Mouse (Mus musculus) G1E (cell line): ENCODE data around the gene Zfp46. TPM values are rescaled to one million over a fixed set of nuclear protein-coding genes. Genes with fewer than 3 reads are reported as not detected.

Experiments used
- ATAC-seq: 2 replicates; pipeline ENCODE4 v1.8.0; 2016; ENCODE audit warnings: mild to moderate bottlenecking; ENCODE audit not compliant: insufficient number of reproducible peaks, poor library complexity, low FRiP score, severe bottlenecking; ENCODE audit errors: extremely low read depth
- DNase-seq: peaks from one replicate; pipeline ENCODE4 v3.0.0; 2012; ENCODE audit warnings: low spot score
- H3K27me3 ChIP-seq: 2 replicates; pipeline ENCODE4 v1.6.1; 2012; ENCODE audit warnings: mild to moderate bottlenecking, low read length, inconsistent platforms; ENCODE audit not compliant: insufficient read depth
- H3K36me3 ChIP-seq: replicated peaks from 2 replicates; pipeline ENCODE3; 2012; ENCODE audit warnings: mild to moderate bottlenecking, inconsistent platforms
- H3K4me1 ChIP-seq: 2 replicates; pipeline ENCODE4 v1.6.1; 2012; ENCODE audit warnings: low read depth, low read length, inconsistent platforms, mixed read lengths; ENCODE audit not compliant: insufficient read depth
- H3K4me3 ChIP-seq: 2 replicates; pipeline ENCODE4 v1.5.1; 2012; ENCODE audit warnings: low read depth, mild to moderate bottlenecking, inconsistent platforms, low read length, moderate library complexity, mixed read lengths
- H3K9me3 ChIP-seq: replicated peaks from 2 replicates; pipeline ENCODE4 v1.6.1; 2012; ENCODE audit warnings: inconsistent platforms
- CTCF ChIP-seq: IDR thresholded peaks from 2 replicates; pipeline ENCODE4 v1.5.1; 2012; ENCODE audit warnings: low read depth, low read length, inconsistent platforms, mixed read lengths
- GATA1 ChIP-seq: IDR thresholded peaks from 2 replicates; pipeline ENCODE4 v1.6.1; 2012; ENCODE audit warnings: borderline replicate concordance, low read length, inconsistent platforms, mixed read lengths
- GATA2 ChIP-seq: IDR thresholded peaks from 2 replicates; pipeline ENCODE4 v1.6.1; 2012; ENCODE audit warnings: low read depth, low read length, inconsistent platforms, borderline replicate concordance
- POLR2AphosphoS5 ChIP-seq: IDR thresholded peaks from 2 replicates; pipeline ENCODE4 v1.6.1; 2012; ENCODE audit warnings: low read depth, low read length, inconsistent platforms; ENCODE audit not compliant: insufficient replicate concordance
- TAL1 ChIP-seq: conservative IDR thresholded peaks from 2 replicates; pipeline ENCODE4 v1.6.1; 2012; ENCODE audit warnings: low read depth, low read length, inconsistent platforms, mixed read lengths
- polyA plus RNA-seq: library from polyadenylated mRNA; stranded (reverse); fragments of >175 nt; gene quantifications from 2 replicates; pipeline ENCODE4 v1.2.3, GENCODE M21; 2012
- total RNA-seq, 2 experiments: library from RNA; stranded (forward) in 1 of 2; stranded (reverse) in 1 of 2; fragments of 200-1000 nt in 1 of 2; fragments of >200 nt in 1 of 2; fragmentation: Nextera tagmentation in 1 of 2; gene quantifications; 2 replicates each; pipeline ENCODE4 v1.2.3; 2014 to 2017

The Zfp46 gene
- total and polyA plus RNA-seq, 3 experiments: 6.1 to 19.9 (median 13.9) TPM

DNA sequence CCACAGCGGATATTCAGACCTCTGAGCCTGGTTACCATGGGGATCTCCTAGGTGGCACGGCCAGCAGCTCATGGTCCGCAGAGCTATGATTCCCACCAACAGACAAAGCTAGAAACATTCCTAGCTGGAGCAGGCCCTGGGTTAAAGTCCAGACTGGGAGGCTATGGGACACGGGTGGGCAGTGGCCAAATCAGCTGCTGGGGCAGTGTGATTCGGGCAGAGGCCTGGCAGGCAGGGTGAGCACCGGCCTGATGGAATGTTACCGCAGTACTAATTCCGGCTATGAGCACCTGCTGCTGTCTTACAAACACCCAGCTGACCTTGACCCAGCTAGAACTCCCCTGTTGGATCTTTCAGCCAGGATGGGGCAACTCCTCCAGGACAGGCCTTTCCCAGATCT is 13.8 kb upstream of the Zfp46 start:
- TF ChIP-seq GATA2: no peak
- TF ChIP-seq CTCF: no peak
- no peak for TF ChIP-seq POLR2AphosphoS5
- TF ChIP-seq GATA1: no peak
- no peak for TF ChIP-seq TAL1
- ATAC-seq: no peak
- no peaks in the 10 kb centered on the region for H3K36me3 ChIP-seq

DNA sequence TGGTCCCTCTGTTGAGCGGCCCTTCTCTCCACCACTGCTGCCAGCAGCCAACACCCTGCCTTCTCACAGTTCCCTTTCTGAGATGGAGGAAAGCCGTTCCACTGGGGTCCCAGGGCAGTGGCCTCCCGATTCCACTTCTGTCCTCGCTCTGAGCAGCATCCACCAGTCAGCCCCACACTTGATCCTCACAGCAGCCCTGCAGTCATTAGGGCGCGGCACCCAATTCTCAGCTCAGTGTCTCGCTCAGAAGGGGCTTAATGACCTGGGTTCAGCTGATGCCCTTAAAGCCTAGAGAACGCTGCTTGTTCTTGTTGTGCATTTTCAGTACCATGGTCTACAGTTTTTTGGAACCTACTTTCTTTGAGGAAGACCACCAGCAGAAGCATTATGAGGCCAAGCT is 3.4 kb upstream of the Zfp46 start:
- peaks cover 32% of the 10 kb centered on the region for H3K27me3 ChIP-seq
- H3K4me1 ChIP-seq: peaks cover 16% of the 10 kb centered on the region
- no peak overlapping the region for H3K4me3 ChIP-seq
- no peak for TF ChIP-seq GATA2
- no peak for TF ChIP-seq TAL1
- TF ChIP-seq CTCF: no peak
- no peak for TF ChIP-seq GATA1
- no peak for TF ChIP-seq POLR2AphosphoS5
- no peaks in the 10 kb centered on the region for H3K36me3 ChIP-seq
- ATAC-seq (no peak), DNase-seq (no peak)
- H3K9me3 ChIP-seq: no peaks in the 10 kb centered on the region

More for the DNA sequence above, 13.8 kb upstream of the Zfp46 start:
- H3K27me3 ChIP-seq: peaks cover 42% of the 10 kb centered on the region
- H3K4me3 ChIP-seq: no peak overlapping the region
- H3K4me1 ChIP-seq: peaks cover 9% of the 10 kb centered on the region
- no peaks in the 10 kb centered on the region for H3K9me3 ChIP-seq
- no peak for DNase-seq

DNA sequence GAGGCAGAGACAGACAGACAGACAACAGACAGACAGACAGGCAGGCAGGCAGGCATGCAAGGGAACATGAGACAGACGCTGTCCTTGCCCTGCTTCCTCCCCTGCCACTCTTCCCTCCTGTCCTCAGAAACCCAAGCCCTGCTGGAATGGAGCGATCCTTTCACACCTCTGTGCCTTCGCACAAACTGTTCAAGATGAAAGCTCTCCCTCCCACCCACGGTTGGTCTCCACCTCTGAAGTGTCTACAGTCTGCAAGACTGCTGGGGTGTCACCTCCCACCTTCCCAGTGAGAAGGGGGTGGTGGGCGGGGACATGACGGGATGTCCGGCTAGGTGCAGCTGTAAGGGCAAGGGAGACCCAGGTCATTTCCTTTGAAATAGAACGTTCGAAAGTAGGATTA is 2.9 kb upstream of the Zfp46 start:
- Histone ChIP-seq H3K27me3 (peaks cover 29% of the 10 kb centered on the region), H3K9me3 (no peaks in the 10 kb centered on the region), H3K4me1 (peaks cover 21% of the 10 kb centered on the region), H3K4me3 (no peak overlapping the region), H3K36me3 (no peaks in the 10 kb centered on the region)
- DNase-seq (no peak), ATAC-seq (no peak)
- no peak for TF ChIP-seq CTCF
- no peak for TF ChIP-seq GATA2
- TF ChIP-seq POLR2AphosphoS5: no peak
- TF ChIP-seq GATA1: no peak
- no peak for TF ChIP-seq TAL1

DNA sequence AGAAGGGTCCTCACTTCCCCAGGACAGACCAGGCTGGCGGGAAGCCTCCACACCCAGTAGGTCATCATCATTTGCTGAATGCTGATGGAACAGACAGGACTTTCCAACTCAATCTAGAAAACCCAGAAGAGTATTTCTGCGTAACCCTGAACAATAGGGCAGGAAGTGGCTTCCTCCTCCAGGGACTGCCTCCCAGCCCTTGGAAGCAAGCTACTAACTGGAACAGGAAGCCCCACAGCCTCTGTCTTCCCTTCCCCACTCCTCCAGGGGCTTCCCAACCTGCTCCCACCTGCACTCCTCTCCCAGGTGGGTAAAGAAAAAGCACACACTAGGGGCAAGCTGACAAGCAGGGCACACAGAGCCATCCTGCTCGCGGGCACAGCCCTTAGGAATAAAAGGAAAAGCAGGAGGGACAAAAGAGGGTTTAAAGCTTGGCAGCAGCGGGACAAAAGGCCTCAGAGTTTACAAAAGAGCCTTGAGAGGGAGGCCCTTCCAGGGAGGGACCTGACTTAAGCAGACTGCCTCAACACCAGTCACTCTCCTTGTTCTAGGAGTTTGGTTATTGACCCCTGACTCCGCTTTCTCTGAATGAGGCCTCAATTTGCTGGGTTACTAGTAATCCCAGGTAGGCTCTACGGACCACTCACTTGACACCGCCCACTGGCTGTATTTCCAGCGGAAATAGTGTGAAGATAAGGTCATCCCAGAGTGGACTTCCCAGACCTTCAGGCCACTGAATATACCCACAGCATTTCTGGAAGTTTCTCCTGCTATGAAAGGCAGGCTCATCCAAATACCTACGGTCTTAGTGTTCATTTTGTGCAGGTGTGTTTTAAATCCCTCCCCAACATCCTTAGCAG is 1.6 kb upstream of the Zfp46 start:
- no peak for DNase-seq
- no peak for ATAC-seq
- Histone ChIP-seq H3K9me3 (no peaks in the 10 kb centered on the region), H3K27me3 (peaks cover 26% of the 10 kb centered on the region), H3K36me3 (peaks cover 8% of the 10 kb centered on the region), H3K4me3 (no peak overlapping the region), H3K4me1 (peaks cover 27% of the 10 kb centered on the region)
- no peak for TF ChIP-seq POLR2AphosphoS5
- TF ChIP-seq TAL1: no peak
- no peak for TF ChIP-seq GATA2
- TF ChIP-seq GATA1: no peak
- TF ChIP-seq CTCF: no peak

DNA sequence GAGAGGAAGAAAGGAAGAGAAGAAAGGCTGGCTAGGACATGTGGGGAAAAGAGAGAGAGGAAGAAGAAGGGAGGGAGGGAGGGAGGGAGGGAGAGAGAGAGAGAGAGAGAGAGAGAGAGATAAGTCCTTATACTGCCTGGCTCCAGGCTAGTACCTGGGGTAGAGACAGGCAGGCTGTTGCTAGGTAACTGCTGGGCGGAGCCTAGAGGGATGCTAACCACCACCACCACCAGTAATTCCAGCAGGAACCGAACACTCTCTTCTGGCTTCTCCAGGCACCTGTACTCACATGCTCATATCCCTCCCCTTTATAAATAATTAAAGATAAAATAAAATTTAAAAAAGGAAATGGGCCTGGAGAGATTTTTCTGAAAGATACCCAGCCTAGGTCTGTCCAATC is 700 bp upstream of the Zfp46 start:
- peaks cover 27% of the 10 kb centered on the region for H3K4me1 ChIP-seq
- DNase-seq (no peak), ATAC-seq (no peak)
- H3K4me3 ChIP-seq: no peak overlapping the region
- H3K27me3 ChIP-seq: peaks cover 22% of the 10 kb centered on the region
- peaks cover 1% of the 10 kb centered on the region; the same call in 1 of the 2 replicates for H3K9me3 ChIP-seq
- TF ChIP-seq GATA2 (no peak), TAL1 (no peak), CTCF (no peak)
- H3K36me3 ChIP-seq: peaks cover 17% of the 10 kb centered on the region

GRCm38 (mm10) chr4:136284891-136285290 is 408 bp downstream of the Zfp46 start:
- Histone ChIP-seq H3K36me3 (peaks cover 27% of the 10 kb centered on the region), H3K4me3 (peak overlapping the region; percentile 77), H3K4me1 (peaks cover 27% of the 10 kb centered on the region), H3K27me3 (peaks cover 15% of the 10 kb centered on the region), H3K9me3 (peaks cover 7% of the 10 kb centered on the region; the same call in 1 of the 2 replicates)
- no peak for ATAC-seq
- no peak for DNase-seq
- TF ChIP-seq CTCF (no peak), GATA2 (no peak), GATA1 (no peak), POLR2AphosphoS5 (no peak), TAL1 (no peak)
